Mouse (Mus musculus) midbrain, embryonic 10.5 days (tissue): ENCODE measurements around the gene Abi3bp. TPM values are rescaled to one million over a fixed set of nuclear protein-coding genes. Genes with fewer than 3 reads are reported as not detected.

Source experiments
- DNase-seq: peaks from one replicate; pipeline ENCODE4 v3.0.0-alpha.2; 2017; ENCODE audit warnings: low spot score
- H3K27ac ChIP-seq: fragments of 300-500 bp; sonication (generic); replicated peaks from 2 replicates; pipeline ENCODE4 v1.5.1; 2016; ENCODE audit warnings: mild to moderate bottlenecking
- H3K27me3 ChIP-seq: fragments of 300-500 bp; sonication (generic); 2 replicates; pipeline ENCODE4 v1.6.1; 2016; ENCODE audit warnings: low read depth, mild to moderate bottlenecking; ENCODE audit not compliant: poor library complexity, severe bottlenecking
- H3K36me3 ChIP-seq: fragments of 300-500 bp; sonication (generic); 2 replicates; pipeline ENCODE4 v1.6.1; 2016; ENCODE audit warnings: mild to moderate bottlenecking, moderate library complexity
- H3K4me1 ChIP-seq: fragments of 300-500 bp; sonication (generic); 2 replicates; pipeline ENCODE4 v1.6.1; 2016
- H3K4me3 ChIP-seq: fragments of 300-500 bp; sonication (generic); 2 replicates; pipeline ENCODE4 v1.5.1; 2016; ENCODE audit warnings: mild to moderate bottlenecking, moderate library complexity
- H3K9me3 ChIP-seq: fragments of 300-500 bp; sonication (generic); replicated peaks from 2 replicates; pipeline ENCODE4 v1.6.1; 2016; ENCODE audit warnings: mild to moderate bottlenecking
- WGBS: fragments of 180-500 bp; shearing (Covaris S2); methylation state at CpG from one replicate; pipeline ENCODE4 v1.1.7; 2016; 5-methylcytosine and 5-hydroxymethylcytosine counted together
- polyA plus RNA-seq: library from polyadenylated mRNA; unstranded; fragments of >200 nt; fragmentation: Nextera tagmentation; extraction: Ambion mirVana; gene quantifications from 2 replicates; pipeline ENCODE4 v1.2.1, GENCODE M21; 2016

Abi3bp gene
- polyA plus RNA-seq, 1 experiment from 2014 or later, result 0.15 TPM

GRCm38 (mm10) chr16:56579536-56579935 is 101.9 kb downstream of the Abi3bp start:
- 90% methylated on average over 1 of the region's 1 CpGs for WGBS
- Histone ChIP-seq H3K27ac (no peak overlapping the region), H3K27me3 (no peaks in the 10 kb centered on the region)

GRCm38 (mm10) chr16:56593581-56593980 is 115.9 kb downstream of the Abi3bp start:
- Histone ChIP-seq H3K9me3 (no peaks in the 10 kb centered on the region), H3K36me3 (no peaks in the 10 kb centered on the region), H3K4me3 (no peak overlapping the region), H3K4me1 (no peaks in the 10 kb centered on the region), H3K27ac (no peak overlapping the region), H3K27me3 (no peaks in the 10 kb centered on the region)
- DNase-seq, result no peak
- 81% methylated on average over 5 of the region's 5 CpGs for whole genome bisulfite sequencing

More at GRCm38 (mm10) chr16:56579536-56579935, 101.9 kb downstream of the Abi3bp start:
- Histone ChIP-seq H3K4me1 (no peaks in the 10 kb centered on the region), H3K9me3 (no peaks in the 10 kb centered on the region), H3K4me3 (no peak overlapping the region), H3K36me3 (no peaks in the 10 kb centered on the region)
- no peak for DNase-seq

- Histone ChIP-seq H3K36me3 (no peaks in the 10 kb centered on the region), H3K9me3 (no peaks in the 10 kb centered on the region), H3K4me3 (no peak overlapping the region), H3K4me1 (no peaks in the 10 kb centered on the region), H3K27ac (no peak overlapping the region), H3K27me3 (no peaks in the 10 kb centered on the region)
- DNase-seq, result no peak
- 88% methylated on average over 6 of the region's 6 CpGs for WGBS
These were observed 117.2 kb downstream of the Abi3bp start for GRCm38 (mm10) chr16:56594866-56595265.

- Histone ChIP-seq H3K4me3 (no peak overlapping the region), H3K27me3 (no peaks in the 10 kb centered on the region), H3K4me1 (no peaks in the 10 kb centered on the region), H3K36me3 (no peaks in the 10 kb centered on the region), H3K27ac (no peak overlapping the region), H3K9me3 (no peaks in the 10 kb centered on the region)
- DNase-seq, result no peak
- WGBS, result 93% methylated on average over 4 of the region's 4 CpGs
These were observed 120.7 kb downstream of the Abi3bp start for GRCm38 (mm10) chr16:56598427-56598826.

GRCm38 (mm10) chr16:56602394-56602793 is 124.7 kb downstream of the Abi3bp start:
- no peak overlapping the region for H3K4me3 ChIP-seq
- H3K4me1 ChIP-seq, result no peaks in the 10 kb centered on the region
- no peak for DNase-seq
- no peaks in the 10 kb centered on the region for H3K27me3 ChIP-seq
- H3K27ac ChIP-seq, result no peak overlapping the region
- 100% methylated on average over 1 of the region's 1 CpGs for WGBS
- no peaks in the 10 kb centered on the region for H3K9me3 ChIP-seq
- no peaks in the 10 kb centered on the region for H3K36me3 ChIP-seq

GRCm38 (mm10) chr16:56610572-56610971 is 132.9 kb downstream of the Abi3bp start:
- Histone ChIP-seq H3K4me1 (peaks cover 22% of the 10 kb centered on the region), H3K4me3 (no peak overlapping the region), H3K27ac (peak overlapping the region; percentile 71), H3K36me3 (no peaks in the 10 kb centered on the region), H3K27me3 (no peaks in the 10 kb centered on the region), H3K9me3 (no peaks in the 10 kb centered on the region)
- WGBS, result 79% methylated on average over 8 of the region's 8 CpGs
- DNase-seq, result no peak

- Histone ChIP-seq H3K36me3 (no peaks in the 10 kb centered on the region), H3K27me3 (no peaks in the 10 kb centered on the region), H3K4me1 (peaks cover 22% of the 10 kb centered on the region), H3K27ac (peak overlapping the region; percentile 71), H3K4me3 (no peak overlapping the region), H3K9me3 (no peaks in the 10 kb centered on the region)
- 50% methylated on average over 10 of the region's 10 CpGs for WGBS
- peak; percentile 26 for DNase-seq
These were observed 133.6 kb downstream of the Abi3bp start for GRCm38 (mm10) chr16:56611096-56611867.

GRCm38 (mm10) chr16:56638544-56638943 is 160.9 kb downstream of the Abi3bp start:
- Histone ChIP-seq H3K4me1 (no peaks in the 10 kb centered on the region), H3K9me3 (no peaks in the 10 kb centered on the region), H3K27me3 (no peaks in the 10 kb centered on the region), H3K4me3 (no peak overlapping the region), H3K27ac (no peak overlapping the region), H3K36me3 (no peaks in the 10 kb centered on the region)
- no peak for DNase-seq
- WGBS, result 95% methylated on average over 3 of the region's 3 CpGs

GRCm38 (mm10) chr16:56645251-56645650 is 167.6 kb downstream of the Abi3bp start:
- no peak for DNase-seq
- H3K9me3 ChIP-seq, result no peaks in the 10 kb centered on the region
- H3K4me3 ChIP-seq, result no peak overlapping the region
- no peaks in the 10 kb centered on the region for H3K36me3 ChIP-seq
- WGBS, result 58% methylated on average over 2 of the region's 2 CpGs
- H3K27me3 ChIP-seq, result no peaks in the 10 kb centered on the region
- no peak overlapping the region for H3K27ac ChIP-seq
- peaks cover 3% of the 10 kb centered on the region; the same call in 1 of the 2 replicates for H3K4me1 ChIP-seq

GRCm38 (mm10) chr16:56646382-56647172 is 168.9 kb downstream of the Abi3bp start:
- Histone ChIP-seq H3K27me3 (no peaks in the 10 kb centered on the region), H3K36me3 (no peaks in the 10 kb centered on the region), H3K27ac (no peak overlapping the region), H3K9me3 (no peaks in the 10 kb centered on the region), H3K4me3 (no peak overlapping the region), H3K4me1 (peaks cover 3% of the 10 kb centered on the region; the same call in 1 of the 2 replicates)
- WGBS, result 72% methylated on average over 7 of the region's 7 CpGs
- no peak for DNase-seq

GRCm38 (mm10) chr16:56655193-56655910 is 177.7 kb downstream of the Abi3bp start:
- WGBS, result 81% methylated on average over 12 of the region's 12 CpGs
- Histone ChIP-seq H3K9me3 (no peaks in the 10 kb centered on the region), H3K36me3 (no peaks in the 10 kb centered on the region), H3K27me3 (no peaks in the 10 kb centered on the region), H3K4me3 (no peak overlapping the region), H3K27ac (no peak overlapping the region; the same call in 1 of the 2 replicates), H3K4me1 (peaks cover 11% of the 10 kb centered on the region)
- no peak for DNase-seq

GRCm38 (mm10) chr16:56658866-56659265 is 181.2 kb downstream of the Abi3bp start:
- peaks cover 11% of the 10 kb centered on the region for H3K4me1 ChIP-seq
- DNase-seq, result no peak
- H3K27me3 ChIP-seq, result no peaks in the 10 kb centered on the region
- H3K4me3 ChIP-seq, result no peak overlapping the region
- no peaks in the 10 kb centered on the region for H3K36me3 ChIP-seq
- no peaks in the 10 kb centered on the region for H3K9me3 ChIP-seq
- H3K27ac ChIP-seq, result no peak overlapping the region
